Comparison of ENCODE assay signal across 26 mouse cellular contexts in the genomic region with DNA sequence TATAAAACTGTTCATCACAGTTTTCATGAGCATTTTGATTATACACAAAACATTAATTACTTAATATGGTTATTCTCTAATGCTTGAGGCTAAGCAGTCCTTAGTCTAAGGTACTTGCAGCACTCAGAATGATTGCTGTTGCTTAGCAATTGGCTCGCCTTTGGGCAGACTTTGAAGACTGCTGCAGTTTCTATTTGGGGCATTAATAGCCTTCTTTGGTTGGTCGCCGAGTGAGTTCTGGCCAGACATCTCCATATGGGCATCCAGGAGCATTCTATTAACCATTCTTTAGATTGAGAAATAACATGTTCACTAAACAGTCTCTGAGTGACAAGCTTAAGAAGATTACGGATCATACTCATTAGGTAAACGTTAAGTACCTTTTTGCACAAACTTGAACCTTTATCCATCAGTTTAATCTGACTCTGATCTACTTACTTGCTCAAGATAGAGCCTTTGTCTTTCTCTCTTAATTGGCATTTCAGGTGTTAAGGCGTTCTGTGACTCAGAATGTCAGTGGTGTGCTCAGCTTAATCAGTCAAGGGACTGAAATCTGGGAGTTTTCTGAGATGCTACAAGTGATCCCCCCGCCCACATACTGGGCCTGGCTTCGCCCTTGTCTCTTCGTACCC.
DNase-seq lines count a peak whose midpoint lies in the region; ATAC-seq lines count a peak whose summit lies in the region.
"Had no signal": no experiment of that assay in that cellular context is flagged by ENCODE, and none has a peak within 500 bp of the region (broad histone marks: within the 10 kb centered on the region; RNA-seq: fewer than 3 reads in every experiment).

No protein-coding gene starts in this region.

- no peak overlapping the region for H3K4me2 ChIP-seq in midbrain, embryonic 14.5 days (ENCODE audit: low read length)
- H3K4me2 ChIP-seq in forebrain, embryonic 16.5 days (ENCODE audit: low read length), result no peak overlapping the region
- H3K4me2 ChIP-seq: heart, embryonic 13.5 days; hindbrain, embryonic 14.5 days had no signal

- peak; percentile 5 to 14 for DNase-seq in cerebellum, postnatal 10 days
- DNase-seq in cerebellum, postnatal 4 days (ENCODE audit: low spot score in 2 of 2), result no peak
- peak; percentile 5 for DNase-seq in midbrain, embryonic 14.5 days
- DNase-seq in midbrain, embryonic 10.5 days (ENCODE audit: low spot score), result no peak
- no peak for DNase-seq in adipocyte (ENCODE audit: low spot score)
- DNase-seq in ovary, postnatal 36 days (ENCODE audit: low spot score), result no peak
- DNase-seq: adrenal gland, postnatal 10 days; adrenal gland, postnatal 36 days; cerebellum, adult 11 months; cerebellum, adult 2 months; cerebellum, adult 9-11 months; cerebellum, postnatal 36 days; gastrocnemius, postnatal 10 days; gastrocnemius, postnatal 36 days; heart, adult 2 months; heart, postnatal 14 days; heart, postnatal 4 days had no signal

- H3K9ac ChIP-seq in midbrain, embryonic 14.5 days (replicated peaks; ENCODE audit: low read length), result no peak overlapping the region
- no peak overlapping the region for H3K9ac ChIP-seq in forebrain, embryonic 16.5 days (replicated peaks; ENCODE audit: low read depth, low read length)
- H3K9ac ChIP-seq: heart, embryonic 13.5 days; hindbrain, embryonic 14.5 days had no signal

- no peak overlapping the region for H3K4me3 ChIP-seq in midbrain, embryonic 14.5 days (replicated peaks; ENCODE audit: low read depth, low read length)
- H3K4me3 ChIP-seq in midbrain, embryonic 10.5 days, result no peak overlapping the region
- no peak overlapping the region for H3K4me3 ChIP-seq in forebrain, embryonic 16.5 days (replicated peaks; ENCODE audit: low read length)
- H3K4me3 ChIP-seq: heart, adult 2 months; heart, embryonic 10.5 days; heart, embryonic 13.5 days had no signal

- 56% methylated on average over 9 of the region's 9 CpGs for WGBS in midbrain, embryonic 14.5 days
- WGBS in midbrain, embryonic 10.5 days, result 76% methylated on average over 9 of the region's 9 CpGs
- 26% methylated on average over 9 of the region's 9 CpGs for WGBS in forebrain, embryonic 16.5 days

- no peaks in the 10 kb centered on the region for H3K9me3 ChIP-seq in midbrain, embryonic 14.5 days (ENCODE audit: control insufficient read depth, low read length)
- no peaks in the 10 kb centered on the region for H3K9me3 ChIP-seq in midbrain, embryonic 10.5 days (replicated peaks)
- no peaks in the 10 kb centered on the region for H3K9me3 ChIP-seq in forebrain, embryonic 16.5 days (ENCODE audit: control insufficient read depth, low read length)
- H3K9me3 ChIP-seq: heart, embryonic 10.5 days; heart, embryonic 13.5 days had no signal

- no peak for ATAC-seq in midbrain, embryonic 14.5 days (ENCODE audit: low FRiP score, low TSS enrichment)
- peak; percentile 45; the same call in 1 of the 2 replicates for ATAC-seq in forebrain, embryonic 16.5 days
- no peak for ATAC-seq in erythroblast, adult 5-6 weeks (replicated peaks; ENCODE audit: low FRiP score, poor library complexity, severe bottlenecking)
- ATAC-seq: activated CD4-positive, CD25-positive, alpha-beta regulatory T cell, adult 4 months; hindbrain, postnatal 0 days; inflammation-experienced regulatory T-cells, adult 6 months; intestine, embryonic 16.5 days had no signal

- H3K36me3 ChIP-seq in midbrain, embryonic 14.5 days (ENCODE audit: control insufficient read depth, insufficient read depth, low read length), result no peaks in the 10 kb centered on the region
- H3K36me3 ChIP-seq in midbrain, embryonic 10.5 days, result no peaks in the 10 kb centered on the region
- H3K36me3 ChIP-seq in forebrain, embryonic 16.5 days (ENCODE audit: control insufficient read depth, insufficient read depth), result no peaks in the 10 kb centered on the region
- H3K36me3 ChIP-seq: heart, embryonic 10.5 days; heart, embryonic 13.5 days had no signal

- no peaks in the 10 kb centered on the region for H3K27me3 ChIP-seq in midbrain, embryonic 14.5 days (ENCODE audit: control insufficient read depth, insufficient read depth, low read length)
- no peaks in the 10 kb centered on the region for H3K27me3 ChIP-seq in midbrain, embryonic 10.5 days (ENCODE audit: low read depth, poor library complexity, severe bottlenecking)
- no peaks in the 10 kb centered on the region for H3K27me3 ChIP-seq in forebrain, embryonic 16.5 days (replicated peaks; ENCODE audit: control insufficient read depth, insufficient read depth, low read length)
- H3K27me3 ChIP-seq: heart, embryonic 13.5 days had no signal

- H3K27ac ChIP-seq in midbrain, embryonic 14.5 days (replicated peaks; ENCODE audit: low read depth, low read length), result no peak overlapping the region
- H3K27ac ChIP-seq in midbrain, embryonic 10.5 days (replicated peaks), result no peak overlapping the region
- no peak overlapping the region for H3K27ac ChIP-seq in forebrain, embryonic 16.5 days (ENCODE audit: low read length)
- H3K27ac ChIP-seq: heart, adult 2 months; heart, embryonic 10.5 days; heart, embryonic 13.5 days; hindbrain, embryonic 14.5 days; hindbrain, postnatal 0 days had no signal

- H3K4me1 ChIP-seq in midbrain, embryonic 14.5 days (ENCODE audit: control insufficient read depth, insufficient read depth, low read length), result no peaks in the 10 kb centered on the region
- H3K4me1 ChIP-seq in midbrain, embryonic 10.5 days, result no peaks in the 10 kb centered on the region
- H3K4me1 ChIP-seq in forebrain, embryonic 16.5 days (replicated peaks; ENCODE audit: control insufficient read depth, insufficient read depth, low read length), result 0 out of 2 replicates have a peak, but pooled peaks cover 4% of the 10 kb centered on the region
- H3K4me1 ChIP-seq: heart, embryonic 10.5 days; heart, embryonic 13.5 days had no signal

Comparison
In these comparisons a context has a peak if more than half of its experiments do, and no peak if none do; other contexts are left out.
1. DNase-seq: peak in cerebellum, postnatal 10 days (2 of 2) and midbrain, embryonic 14.5 days (single experiment); none in cerebellum, postnatal 4 days (0 of 2), midbrain, embryonic 10.5 days (single experiment), adipocyte (single experiment) and ovary, postnatal 36 days (single experiment).